Mouse (Mus musculus): ENCODE data around the gene Cog3.

Gene Cog3

DNA sequence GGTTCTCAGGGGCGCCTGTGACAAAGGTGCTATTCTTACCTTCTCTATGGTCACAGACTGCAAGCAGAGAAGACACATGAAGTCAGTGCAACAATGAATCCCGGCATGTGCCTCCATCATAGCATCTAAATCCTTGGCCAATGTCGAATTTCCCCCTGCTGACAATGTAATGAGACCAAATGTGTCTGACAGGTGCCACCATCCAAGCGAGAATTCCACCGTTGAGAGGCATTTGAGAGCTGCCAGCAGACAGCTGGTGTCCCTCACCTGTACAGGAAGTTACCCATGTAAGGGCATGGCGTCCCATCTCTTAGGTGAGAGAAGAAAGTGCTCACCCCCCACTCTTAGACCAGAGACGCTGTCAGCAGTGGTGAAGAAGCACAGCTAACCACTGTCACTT lies 4.1 kb upstream of the Cog3 start:
- DNase-seq: no peak

DNA sequence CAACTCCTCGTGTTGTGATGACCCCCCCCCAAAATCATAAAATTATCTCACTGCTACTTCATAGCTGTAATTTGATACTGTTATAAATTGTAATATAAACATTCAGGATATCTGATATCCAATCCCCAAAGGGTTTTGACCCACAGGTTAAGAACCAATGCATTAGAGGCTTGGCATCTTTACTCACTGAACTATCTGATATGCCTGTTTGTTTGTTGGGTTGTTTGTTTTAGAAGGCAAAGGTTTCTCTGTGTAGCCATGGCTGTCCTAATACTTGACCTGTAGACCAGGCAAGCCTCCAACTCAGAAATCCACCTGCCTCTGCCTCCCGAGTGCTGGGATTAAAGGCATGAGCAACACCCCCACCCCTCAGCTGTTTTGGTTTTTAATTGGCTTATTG lies 3.5 kb upstream of the Cog3 start:
- no peak for DNase-seq

DNA sequence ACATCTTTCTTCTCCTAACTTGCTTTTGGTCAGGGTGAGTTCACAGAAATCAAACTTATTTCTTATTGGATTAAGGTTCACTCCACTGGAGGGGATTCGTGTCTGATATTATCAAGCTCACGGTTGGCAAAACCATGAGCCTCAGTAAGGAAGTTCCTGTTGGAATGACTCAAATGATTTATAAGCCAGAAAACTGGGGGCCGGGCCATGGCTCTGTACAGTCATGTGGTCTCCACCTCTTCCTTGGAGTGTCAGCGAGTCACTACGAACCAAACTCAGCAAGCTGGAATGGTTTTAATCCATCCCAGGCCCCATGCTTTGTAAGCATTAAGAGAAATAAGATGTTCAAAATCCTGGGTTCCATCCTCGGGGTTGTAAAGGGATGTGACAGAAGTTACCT lies 2.7 kb upstream of the Cog3 start:
- no peak for DNase-seq

DNA sequence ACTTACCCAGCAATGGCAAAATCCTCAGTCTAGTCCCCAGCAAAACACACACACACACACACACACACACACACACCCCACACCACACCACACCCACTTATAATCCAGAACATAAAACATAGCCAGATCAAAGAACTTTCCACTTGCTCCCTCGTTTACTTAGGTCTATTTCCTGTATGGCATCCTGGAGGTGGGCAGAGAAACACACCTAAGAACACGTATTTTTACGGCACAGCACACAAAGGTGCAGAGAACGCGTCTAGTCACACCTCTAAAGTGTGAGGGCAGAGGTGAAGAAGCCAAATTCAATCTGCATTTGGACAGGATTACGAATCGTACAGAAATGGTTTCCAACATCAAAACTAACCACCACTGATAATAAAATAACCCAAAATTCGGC lies 1.1 kb downstream of the Cog3 start:
- DNase-seq: no peak

DNA sequence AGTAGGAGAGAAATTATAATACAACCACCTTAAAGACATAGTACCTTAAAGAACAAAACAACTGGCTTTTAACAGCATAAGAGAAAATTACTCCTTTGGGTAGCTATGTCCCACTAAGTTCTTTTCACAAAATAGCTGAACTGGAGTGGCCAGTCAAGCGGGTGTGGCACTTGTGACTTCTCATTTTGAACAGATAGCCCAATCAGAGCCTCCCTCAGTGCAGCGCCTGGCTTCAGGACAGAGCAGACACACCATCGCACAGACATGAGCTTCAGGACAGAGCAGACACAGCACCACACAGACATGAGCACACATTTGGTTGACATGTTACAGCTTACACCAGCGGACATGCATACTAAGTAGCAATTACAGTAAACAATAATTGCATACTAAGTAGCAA lies 3.3 kb downstream of the Cog3 start:
- no peak for DNase-seq

DNA sequence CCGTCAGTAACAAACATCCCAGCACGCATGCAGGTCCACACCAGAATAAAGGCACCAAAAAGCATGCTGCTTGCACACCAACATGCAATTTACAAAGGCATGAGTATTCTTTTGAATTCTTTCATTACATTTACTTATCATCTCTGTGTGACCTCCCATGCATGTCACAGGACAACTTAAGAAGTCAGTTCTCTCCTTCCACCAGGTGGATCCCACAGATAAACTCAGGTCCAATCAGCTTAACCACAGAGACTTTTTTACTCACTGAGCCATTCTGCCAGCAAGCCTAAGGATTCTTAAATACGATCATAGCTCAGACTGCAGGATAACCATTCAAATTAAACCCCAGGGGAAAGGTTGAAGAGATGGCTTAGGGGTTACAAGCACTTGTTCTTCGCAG lies 5.2 kb downstream of the Cog3 start:
- no peak for DNase-seq

DNA sequence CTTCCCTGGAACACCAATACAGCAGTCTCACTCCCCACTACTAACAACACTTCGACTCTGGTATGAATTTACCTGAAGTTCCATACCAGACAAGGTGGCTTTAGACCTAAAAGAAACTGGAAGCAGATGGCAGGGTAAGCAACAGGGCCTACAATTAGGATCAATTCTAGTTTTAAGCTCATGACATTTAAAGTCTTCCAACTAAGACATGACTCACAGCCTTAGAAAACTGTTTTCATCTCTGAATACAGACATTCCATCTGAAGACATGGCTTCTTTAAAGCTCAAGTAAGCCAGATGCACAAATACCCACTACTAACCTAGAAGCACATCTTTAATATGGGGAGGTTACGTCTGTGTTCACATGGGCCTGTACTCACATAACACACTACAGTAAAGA lies 6.4 kb downstream of the Cog3 start:
- no peak for DNase-seq

DNA sequence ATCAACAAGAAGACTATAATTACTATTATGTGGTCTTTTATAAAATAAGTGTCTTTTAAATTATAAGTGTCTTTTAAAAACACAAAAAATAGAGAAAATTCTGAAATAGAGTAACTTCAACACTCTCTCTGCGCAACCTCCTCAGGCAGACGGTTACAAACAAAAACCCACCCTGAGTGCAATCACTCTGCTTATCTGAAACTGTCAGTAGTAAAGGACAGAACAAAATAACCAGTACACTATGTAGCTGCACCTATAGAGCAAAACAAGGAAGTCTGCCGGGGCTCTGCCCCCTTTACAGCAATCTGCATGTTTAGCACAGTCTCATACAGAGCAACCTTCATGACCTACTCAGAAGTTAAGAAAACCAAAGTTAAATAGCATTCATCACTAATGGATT lies 12.4 kb downstream of the Cog3 start:
- no peak for DNase-seq

DNA sequence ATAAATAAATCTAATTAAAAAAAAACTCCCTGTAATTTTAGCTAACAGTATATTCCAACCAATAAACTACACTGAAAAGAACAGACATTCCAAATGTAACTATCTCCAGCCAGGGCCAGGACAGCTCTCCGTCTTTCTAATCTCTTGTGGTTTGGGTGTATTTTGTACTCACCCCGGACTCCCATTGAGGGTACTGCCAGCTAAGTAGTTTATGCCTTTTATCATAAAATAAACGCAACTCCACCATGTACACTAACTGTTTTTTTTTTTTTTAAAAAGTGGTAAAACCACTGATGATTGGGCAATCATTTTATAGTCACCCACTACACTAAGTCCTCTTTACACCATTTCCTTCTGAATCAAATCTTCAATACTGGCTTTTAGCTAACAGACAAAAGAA lies 18.7 kb downstream of the Cog3 start:
- no peak for DNase-seq

DNA sequence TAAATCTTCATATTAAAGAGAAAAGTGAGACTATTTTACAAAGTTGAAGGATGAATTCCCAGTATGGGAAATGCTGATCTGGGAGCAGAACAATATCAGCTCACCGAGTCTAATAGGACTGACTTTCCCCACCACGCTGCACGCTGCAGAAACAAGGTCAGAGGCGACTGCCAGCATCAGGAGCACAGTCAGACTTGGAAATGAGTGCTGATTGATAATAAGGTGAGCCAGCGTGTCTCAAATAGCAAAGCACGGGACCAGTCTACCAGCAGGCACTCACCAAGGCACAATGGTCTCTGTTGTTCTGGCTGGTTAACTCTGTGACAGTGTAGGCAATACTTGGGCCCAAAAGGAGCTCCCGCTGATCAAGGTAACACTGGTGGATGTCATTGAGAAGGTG lies 21.7 kb downstream of the Cog3 start:
- DNase-seq: no peak

DNA sequence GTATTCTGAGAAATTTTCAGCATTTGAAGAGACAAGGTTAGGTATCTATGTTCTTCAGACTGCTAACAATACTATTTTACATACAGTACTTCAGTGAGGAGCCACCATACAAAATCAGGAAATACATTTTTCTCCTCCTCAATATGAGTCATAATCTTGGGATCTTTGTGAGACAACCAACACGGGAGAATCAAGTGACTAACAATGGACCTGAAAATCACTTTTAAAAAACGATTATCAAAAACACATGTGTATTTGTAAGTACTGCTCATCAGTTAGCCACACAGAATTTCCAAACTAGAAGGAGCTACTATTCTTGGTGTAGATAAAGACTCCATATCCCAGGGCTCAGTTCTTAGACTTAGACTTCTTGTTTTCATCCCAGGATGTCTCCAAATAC lies 23.0 kb downstream of the Cog3 start:
- DNase-seq: no peak

DNA sequence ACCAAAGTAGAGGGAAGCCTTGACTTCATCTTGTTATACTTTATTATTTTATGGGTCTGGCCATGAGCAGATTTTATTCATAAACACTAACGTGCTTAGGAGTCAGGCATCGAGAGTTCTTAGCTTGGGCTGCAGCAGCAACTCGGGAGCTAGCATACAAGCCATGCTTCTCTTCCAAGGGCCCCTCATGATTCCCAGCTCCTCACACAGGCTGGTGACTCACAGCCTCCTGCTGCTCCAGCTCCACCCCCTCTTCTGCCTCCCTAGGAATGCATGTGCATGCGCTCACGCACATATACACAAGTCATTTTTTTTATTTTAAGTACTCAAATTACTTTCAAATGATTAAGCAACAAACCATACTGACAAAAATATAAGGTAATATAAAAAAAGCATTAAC lies 26.2 kb downstream of the Cog3 start:
- DNase-seq: no peak

DNA sequence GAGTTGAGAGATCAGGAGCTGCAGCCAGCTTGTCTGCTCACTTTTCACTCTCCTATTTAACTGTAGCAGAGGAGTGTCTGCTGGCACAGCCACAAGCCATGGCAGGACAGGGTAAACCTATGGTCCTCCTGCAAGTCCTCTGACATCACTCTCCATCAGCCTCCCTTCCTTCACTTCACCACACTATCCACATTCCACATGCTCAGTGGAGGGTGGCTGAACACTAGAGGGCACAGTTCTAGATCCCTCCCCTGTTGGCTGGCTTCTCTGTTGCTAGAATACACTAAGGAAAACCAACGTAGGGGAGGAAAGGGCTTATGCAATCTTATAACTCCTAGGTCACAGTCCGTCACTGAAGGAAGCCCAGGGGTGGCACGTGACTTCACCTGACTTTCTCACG lies 27.3 kb downstream of the Cog3 start:
- no peak for DNase-seq

DNA sequence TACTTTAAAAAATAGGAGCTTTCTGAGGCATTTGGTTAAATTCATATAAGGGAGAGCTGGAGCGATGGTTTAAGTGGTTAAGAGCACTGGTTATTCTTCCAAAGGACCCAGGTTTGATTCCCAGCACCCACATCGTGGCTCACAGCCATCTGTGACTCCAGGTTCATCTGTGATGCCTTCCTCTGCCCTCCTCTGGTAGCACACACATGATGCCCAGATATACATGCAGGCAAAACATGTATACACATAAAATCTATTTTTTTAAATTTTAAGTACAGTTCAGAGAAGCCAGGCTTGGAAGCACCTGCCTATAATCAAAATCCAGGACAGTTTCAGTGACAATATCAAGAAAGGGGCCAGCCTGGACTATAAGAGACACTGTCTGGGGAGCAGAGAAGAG lies 31.5 kb downstream of the Cog3 start:
- DNase-seq: no peak

DNA sequence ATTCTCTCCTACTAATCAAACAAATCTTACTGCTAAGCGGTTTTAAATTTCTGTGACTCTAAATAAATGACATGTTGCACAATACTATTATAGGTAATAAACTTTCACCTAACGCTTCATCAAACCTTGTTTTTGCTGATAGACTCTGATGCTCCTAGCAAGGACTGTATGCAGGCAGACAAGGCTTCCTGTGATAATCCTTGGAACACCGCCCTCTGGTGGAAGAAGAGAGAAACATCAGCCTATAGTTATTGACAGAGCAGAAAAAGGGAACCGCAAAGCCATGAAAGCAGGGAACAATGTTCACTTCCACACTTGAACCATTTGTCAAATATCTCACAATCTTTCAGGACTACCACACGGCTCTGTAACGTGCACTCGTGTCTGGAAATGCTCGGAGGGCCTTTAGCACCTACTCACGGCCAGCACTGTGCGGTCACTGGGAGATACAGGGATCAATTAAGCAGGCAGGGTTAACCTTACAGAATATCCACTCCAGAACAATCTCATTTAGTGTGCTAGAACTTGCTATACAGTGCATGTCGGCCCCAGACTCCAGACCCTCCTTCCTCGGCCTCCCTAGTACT lies 32.2 kb downstream of the Cog3 start:
- DNase-seq: peak; percentile 10 to 20

DNA sequence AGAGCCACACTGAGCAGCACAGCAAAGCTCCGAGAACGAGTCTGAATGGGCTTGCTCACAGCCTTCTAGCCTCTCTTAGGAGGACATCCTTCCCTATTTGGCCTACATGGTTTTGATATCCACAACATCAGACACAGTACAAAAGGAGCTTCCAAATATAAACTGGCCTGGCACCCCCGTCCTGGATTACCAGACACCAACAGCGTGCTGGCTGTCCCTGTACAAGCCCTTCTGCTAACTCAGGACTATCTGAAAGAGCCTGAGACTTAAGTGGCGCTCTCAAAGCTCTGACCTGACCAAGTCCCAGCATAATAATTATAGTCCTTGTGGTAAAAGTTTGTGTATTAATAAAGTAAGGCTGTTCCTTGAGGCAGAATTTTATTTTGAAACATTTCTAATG lies 34.2 kb downstream of the Cog3 start:
- no peak for DNase-seq

DNA sequence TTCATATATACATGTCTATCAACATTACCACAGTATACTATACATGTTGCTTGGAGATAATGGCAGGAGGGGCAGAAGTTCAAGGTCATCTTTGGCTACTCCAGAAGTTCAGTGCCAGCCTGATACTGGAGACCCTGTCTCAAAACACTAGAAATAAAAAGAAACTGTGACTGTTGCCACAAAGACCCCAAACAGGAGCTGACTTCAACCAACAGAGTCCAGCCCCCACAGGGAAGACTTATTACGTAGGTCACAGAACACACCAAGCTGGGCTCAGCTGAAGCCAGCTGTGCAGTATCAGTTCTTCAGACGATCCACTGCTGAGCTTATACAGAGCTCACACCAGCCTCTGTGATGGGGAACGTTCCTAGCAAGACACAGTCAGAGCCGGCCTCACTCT lies 37.9 kb downstream of the Cog3 start:
- DNase-seq: no peak

DNA sequence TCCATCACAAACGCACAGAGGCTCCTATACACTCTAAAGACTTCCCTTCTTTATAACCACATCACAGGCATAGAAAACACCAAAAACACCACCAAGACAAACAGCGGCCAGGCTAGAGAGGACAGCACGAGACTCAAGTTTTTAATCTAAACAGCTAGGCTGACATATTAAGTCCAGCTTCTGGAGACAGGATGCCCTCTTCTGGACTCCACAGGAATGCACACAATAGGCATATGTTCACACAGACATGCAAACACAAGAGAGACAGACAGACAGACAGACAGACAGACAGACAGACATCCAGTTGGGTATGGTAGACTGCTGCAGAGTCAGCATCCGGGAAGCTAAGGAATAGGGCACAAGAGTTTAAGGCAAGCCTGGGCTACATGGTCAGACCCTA lies 40.7 kb downstream of the Cog3 start:
- no peak for DNase-seq

DNA sequence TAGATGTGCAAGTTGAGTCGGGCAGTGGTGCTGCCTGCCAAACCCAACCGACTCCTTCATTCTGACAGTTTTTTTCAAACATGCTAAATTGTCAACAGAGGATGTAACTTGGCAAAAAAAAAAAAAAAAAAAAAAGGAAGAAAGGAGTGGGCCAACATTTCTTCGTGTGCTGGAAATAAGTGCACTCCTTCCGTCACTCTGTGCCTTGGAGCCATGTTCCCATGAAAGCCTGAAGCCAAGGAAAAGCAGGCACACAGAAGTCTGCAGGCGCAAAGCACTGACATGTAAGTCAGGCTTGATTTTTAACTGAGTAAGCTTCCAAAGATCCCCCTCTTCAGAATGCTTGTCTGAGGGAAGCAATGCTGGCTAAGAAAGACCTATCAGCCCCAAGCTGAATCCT lies 41.6 kb downstream of the Cog3 start:
- DNase-seq: no peak

DNA sequence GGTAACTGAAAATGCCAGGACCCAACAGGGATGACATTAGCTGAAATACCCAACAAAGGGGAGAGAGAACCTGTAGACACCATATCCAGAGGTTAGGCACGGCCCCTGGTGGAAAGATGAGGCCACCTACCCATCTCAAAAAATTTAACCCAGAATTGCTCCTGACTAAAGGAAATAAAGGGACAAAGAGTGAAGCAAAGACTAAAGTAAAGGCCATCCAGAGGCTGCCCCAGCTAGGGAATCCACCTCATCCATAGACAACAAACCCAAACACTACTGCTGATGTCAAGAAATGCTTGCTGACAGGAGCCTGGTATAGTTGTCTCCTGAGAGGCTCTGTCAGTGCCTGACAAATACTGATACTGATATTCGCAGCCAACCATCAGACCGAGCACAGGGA lies 42.6 kb downstream of the Cog3 start:
- DNase-seq: no peak

DNA sequence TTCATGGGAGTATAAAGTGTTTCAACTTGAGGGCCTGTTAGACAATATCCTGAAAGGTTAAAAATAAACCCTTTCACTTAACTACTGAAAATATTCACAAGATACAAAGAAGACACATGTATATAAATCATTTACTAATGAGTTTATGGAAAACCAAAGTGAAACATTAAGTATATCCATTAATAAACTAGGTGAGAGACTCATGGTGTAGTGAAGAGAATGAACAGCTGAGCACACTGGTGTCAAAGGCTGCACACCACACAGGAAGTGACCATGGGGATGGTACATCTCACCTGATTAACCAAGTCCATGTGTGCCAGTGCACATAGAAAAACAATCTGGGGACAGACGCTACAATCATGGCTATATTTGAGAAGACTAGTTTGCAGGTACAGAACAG lies 45.3 kb downstream of the Cog3 start:
- DNase-seq: no peak

DNA sequence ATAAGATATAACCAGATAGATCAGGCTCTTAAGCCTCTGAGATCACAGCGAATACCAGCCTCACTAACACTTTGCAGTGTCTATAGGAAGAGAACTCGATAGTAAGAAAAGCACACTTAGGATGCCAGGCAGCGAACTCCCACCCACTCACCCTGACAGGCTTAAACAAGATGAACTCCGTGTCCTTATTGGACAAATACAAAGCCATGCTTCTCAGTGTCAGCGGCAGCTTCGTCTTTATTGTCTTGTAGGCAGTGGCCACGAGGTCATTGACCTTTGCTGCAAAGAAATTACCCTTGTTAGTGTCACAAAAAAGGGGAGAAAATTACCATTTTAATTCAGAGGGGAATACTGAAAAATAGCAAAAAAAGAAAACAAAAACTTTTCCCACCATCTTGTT lies 46.5 kb downstream of the Cog3 start:
- no peak for DNase-seq

DNA sequence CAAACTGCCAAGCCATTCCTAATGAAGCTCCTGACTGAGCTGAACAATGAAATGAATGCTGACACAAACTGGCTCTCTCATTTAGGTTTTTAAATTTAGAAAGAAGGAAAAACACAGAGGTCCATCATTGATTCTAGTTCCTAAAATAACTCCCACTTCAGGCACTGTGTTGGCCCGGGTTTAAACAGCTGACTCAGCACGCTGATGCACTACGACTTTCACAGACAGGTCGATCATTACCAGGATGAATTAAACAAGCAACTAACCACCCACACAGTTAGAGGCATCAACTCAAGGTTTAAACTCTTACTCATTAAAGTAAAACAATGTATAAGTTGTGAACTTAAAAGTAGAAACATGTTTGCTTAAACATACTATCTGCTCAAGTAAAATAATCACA lies 47.7 kb downstream of the Cog3 start:
- no peak for DNase-seq

DNA sequence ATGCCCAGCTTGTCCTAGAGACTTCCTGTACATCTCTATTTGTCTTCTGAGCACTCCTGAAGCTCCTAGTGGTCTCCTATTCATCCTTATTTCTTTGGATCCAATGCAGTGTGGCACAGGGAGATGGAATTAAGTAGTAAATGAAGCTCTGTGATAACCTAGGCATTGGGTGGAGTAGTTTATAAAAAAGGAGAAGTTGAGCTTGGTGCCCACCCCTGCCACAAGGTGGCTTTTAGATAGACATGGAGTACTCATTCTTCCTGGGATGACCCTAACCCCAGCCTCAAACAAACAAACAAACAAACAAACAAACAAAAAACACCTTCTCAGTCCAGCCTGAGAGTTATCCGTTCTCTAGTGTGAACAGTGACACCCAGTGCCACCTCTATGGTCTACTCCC lies 56.4 kb downstream of the Cog3 start:
- DNase-seq: no peak

DNA sequence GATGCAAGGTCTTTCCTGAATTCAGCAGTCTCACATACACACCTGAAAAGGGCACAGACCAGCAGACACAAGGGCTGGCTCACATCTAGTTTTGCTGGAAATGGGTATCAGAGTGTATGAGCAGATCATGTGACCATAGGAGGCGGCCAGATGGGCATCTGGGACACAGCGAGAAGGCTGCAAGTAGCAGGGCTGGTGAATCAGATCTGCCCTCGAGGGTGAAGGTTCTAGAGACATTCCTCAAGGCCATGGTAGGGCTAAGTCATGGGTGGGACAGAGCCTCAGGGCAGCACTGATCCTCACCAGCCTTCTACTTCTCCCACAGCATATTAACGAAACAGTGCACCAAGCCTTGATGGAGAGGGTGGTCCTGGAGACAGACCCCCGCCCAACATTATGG lies 58.2 kb downstream of the Cog3 start:
- no peak for DNase-seq

DNA sequence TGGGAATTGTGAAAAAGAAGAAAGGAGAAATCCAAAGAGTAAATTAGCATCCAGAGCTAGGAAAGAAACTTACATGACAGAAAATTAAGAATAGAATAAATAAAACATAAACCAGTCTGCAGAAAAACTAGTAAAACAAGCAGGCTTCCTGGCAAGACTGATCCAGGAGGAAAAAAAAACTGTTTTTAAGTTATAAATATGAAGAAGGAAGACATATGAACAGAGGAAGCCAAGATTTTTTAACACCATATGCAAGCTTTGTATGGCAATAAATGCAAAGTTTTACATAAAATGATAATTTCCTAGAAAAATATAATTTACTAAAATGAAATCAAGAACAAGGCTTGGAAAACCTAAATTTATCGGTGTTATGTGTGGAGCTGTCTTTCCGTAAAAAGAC lies 63.9 kb downstream of the Cog3 start:
- DNase-seq: no peak

Measured in thymus, postnatal 36 days (tissue).